Mouse (Mus musculus): ENCODE results near the gene Micall1. TPM values are rescaled to one million over a fixed set of nuclear protein-coding genes. Genes with fewer than 3 reads are reported as not detected.
A peak's percentile ranks its signal among the peaks of the same experiment; 100 is the strongest.

Micall1 gene
- total and polyA plus RNA-seq, 3 experiments, result 1.7 to 8.9 (median 6.7) TPM

GRCm38 (mm10) chr15:79096556-79096955, 12.1 kb upstream of the Micall1 start:
- no peaks in the 10 kb centered on the region for H3K4me1 ChIP-seq (ENCODE audit: control insufficient read depth in 1 of 2, insufficient read depth in 2 of 2)
- no peak overlapping the region for H3K27ac ChIP-seq (ENCODE audit: insufficient read depth, low read depth)
- H3K4me3 ChIP-seq (replicated peaks in 1 of 3; ENCODE audit: low read depth in 2 of 3, low read length in 2 of 3, poor library complexity in 1 of 3), result no peak overlapping the region
- H3K4me2 ChIP-seq (ENCODE audit: insufficient read depth, low read depth, poor library complexity, severe bottlenecking), result no peak overlapping the region
- TF ChIP-seq EP300 (IDR thresholded peaks at IDR 0.05; ENCODE audit: low read length) (no peak), ZNF384 (IDR thresholded peaks at IDR 0.05; ENCODE audit: low read depth, low read length) (no peak), POLR2A (IDR thresholded peaks at IDR 0.05; ENCODE audit: low read depth, low read length) (0 out of 2 replicates have a peak, but pooled peaks have one; percentile 1), TCF12 (IDR thresholded peaks at IDR 0.05; ENCODE audit: low read depth, low read length) (no peak)
- H3K79me2 ChIP-seq (replicated peaks; ENCODE audit: control insufficient read depth, extremely low read depth, insufficient read depth, poor library complexity, severe bottlenecking), result peaks cover 2% of the 10 kb centered on the region; the same call in 1 of the 2 replicates
- H3K36me3 ChIP-seq (replicated peaks in 1 of 2; ENCODE audit: control insufficient read depth in 1 of 2, insufficient read depth in 1 of 2, low read length in 1 of 2), result peaks cover 38 to 54% of the 10 kb centered on the region in 2 experiments
- dilution Hi-C loops (cut with MboI; ENCODE audit: extremely low pct_ligation_motif_present, extremely low pct_unique_long_range_greater_than_20kb, low sequenced_read_pairs) (no loop called here), in situ Hi-C loops (cut with MboI; ENCODE audit: low pct_ligation_motif_present, low pct_unique_long_range_greater_than_20kb, low sequenced_read_pairs) (loop anchor here (5.0 kb wide), 1 partner anchor 41 kb away; no protein-coding TSS in a partner anchor)
- H3K9me3 ChIP-seq (replicated peaks; ENCODE audit: low read length), result no peaks in the 10 kb centered on the region
- DNase-seq (ENCODE audit: extremely low read depth), result no peak
- H3K9ac ChIP-seq (ENCODE audit: insufficient read depth, low read depth), result no peak overlapping the region
- H3K27me3 ChIP-seq (replicated peaks), result no peaks in the 10 kb centered on the region

- Histone ChIP-seq H3K27me3 (replicated peaks) (no peaks in the 10 kb centered on the region), H3K79me2 (replicated peaks; ENCODE audit: control insufficient read depth, extremely low read depth, insufficient read depth, poor library complexity, severe bottlenecking) (peaks cover 2% of the 10 kb centered on the region; the same call in 1 of the 2 replicates), H3K9ac (ENCODE audit: insufficient read depth, low read depth) (no peak overlapping the region), H3K4me1 (ENCODE audit: control insufficient read depth in 1 of 2, insufficient read depth in 2 of 2) (no peaks in the 10 kb centered on the region), H3K4me3 (replicated peaks in 1 of 3; ENCODE audit: low read depth in 2 of 3, low read length in 2 of 3, poor library complexity in 1 of 3) (no peak overlapping the region), H3K36me3 (replicated peaks in 1 of 2; ENCODE audit: control insufficient read depth in 1 of 2, insufficient read depth in 1 of 2, low read length in 1 of 2) (peaks cover 34 to 48% of the 10 kb centered on the region in 2 experiments), H3K4me2 (ENCODE audit: insufficient read depth, low read depth, poor library complexity, severe bottlenecking) (no peak overlapping the region), H3K27ac (ENCODE audit: insufficient read depth, low read depth) (no peak overlapping the region), H3K9me3 (replicated peaks; ENCODE audit: low read length) (no peaks in the 10 kb centered on the region)
- no peak for DNase-seq (ENCODE audit: extremely low read depth)
- in situ Hi-C loops (cut with MboI; ENCODE audit: low pct_ligation_motif_present, low pct_unique_long_range_greater_than_20kb, low sequenced_read_pairs), result loop anchor here (5.0 kb wide), 1 partner anchor 40 kb away; no protein-coding TSS in a partner anchor
- dilution Hi-C loops (cut with MboI; ENCODE audit: extremely low pct_ligation_motif_present, extremely low pct_unique_long_range_greater_than_20kb, low sequenced_read_pairs), result no loop called here
- TF ChIP-seq UBTF (IDR thresholded peaks at IDR 0.05; ENCODE audit: low read depth, low read length) (no peak), KAT2A (IDR thresholded peaks at IDR 0.05; ENCODE audit: insufficient replicate concordance, low read length) (no peak), IRF4 (IDR thresholded peaks at IDR 0.05; ENCODE audit: low read depth, low read length) (no peak), POLR2A (IDR thresholded peaks at IDR 0.05; ENCODE audit: low read depth, low read length) (no peak)
Observed at GRCm38 (mm10) chr15:79097135-79097534, 11.6 kb upstream of the Micall1 start.

- Histone ChIP-seq H3K27me3 (replicated peaks) (no peaks in the 10 kb centered on the region), H3K27ac (ENCODE audit: insufficient read depth, low read depth) (no peak overlapping the region), H3K36me3 (replicated peaks in 1 of 2; ENCODE audit: control insufficient read depth in 1 of 2, insufficient read depth in 1 of 2, low read length in 1 of 2) (peaks cover 29 to 43% of the 10 kb centered on the region in 2 experiments), H3K9ac (ENCODE audit: insufficient read depth, low read depth) (no peak overlapping the region), H3K79me2 (replicated peaks; ENCODE audit: control insufficient read depth, extremely low read depth, insufficient read depth, poor library complexity, severe bottlenecking) (no peaks in the 10 kb centered on the region), H3K4me3 (replicated peaks in 1 of 3; ENCODE audit: low read depth in 2 of 3, low read length in 2 of 3, poor library complexity in 1 of 3) (no peak overlapping the region), H3K4me1 (ENCODE audit: control insufficient read depth in 1 of 2, insufficient read depth in 2 of 2) (no peaks in the 10 kb centered on the region), H3K9me3 (replicated peaks; ENCODE audit: low read length) (no peaks in the 10 kb centered on the region), H3K4me2 (ENCODE audit: insufficient read depth, low read depth, poor library complexity, severe bottlenecking) (no peak overlapping the region)
- no peak for DNase-seq (ENCODE audit: extremely low read depth)
- dilution Hi-C loops (cut with MboI; ENCODE audit: extremely low pct_ligation_motif_present, extremely low pct_unique_long_range_greater_than_20kb, low sequenced_read_pairs) (no loop called here), in situ Hi-C loops (cut with MboI; ENCODE audit: low pct_ligation_motif_present, low pct_unique_long_range_greater_than_20kb, low sequenced_read_pairs) (loop anchor here (5.0 kb wide), 1 partner anchor 40 kb away; no protein-coding TSS in a partner anchor)
- TF ChIP-seq JUN (IDR thresholded peaks at IDR 0.05; ENCODE audit: insufficient read depth, low read depth, low read length) (no peak), E2F4 (IDR thresholded peaks at IDR 0.05; ENCODE audit: insufficient replicate concordance, low read depth, low read length) (no peak), RCOR1 (conservative IDR thresholded peaks at IDR 0.05; ENCODE audit: low read depth, low read length) (no peak), IRF4 (IDR thresholded peaks at IDR 0.05; ENCODE audit: low read depth, low read length) (no peak), POLR2AphosphoS2 (IDR thresholded peaks at IDR 0.05; ENCODE audit: low read depth, low read length) (no peak), JUND (conservative IDR thresholded peaks at IDR 0.05; ENCODE audit: low read depth, low read length) (no peak), NRF1 (IDR thresholded peaks at IDR 0.05; ENCODE audit: low read depth, low read length) (no peak), BHLHE40 (IDR thresholded peaks at IDR 0.05; ENCODE audit: low read depth, low read length) (no peak), UBTF (IDR thresholded peaks at IDR 0.05; ENCODE audit: low read depth, low read length) (no peak), CTCF (conservative IDR thresholded peaks at IDR 0.05 in 1 of 2, IDR thresholded peaks at IDR 0.05 in 1 of 2; ENCODE audit: low read depth in 2 of 2, low read length in 2 of 2) (no peak), MEF2A (IDR thresholded peaks at IDR 0.05; ENCODE audit: borderline replicate concordance, low read depth, low read length) (no peak), HCFC1 (IDR thresholded peaks at IDR 0.05; ENCODE audit: low read depth, low read length) (no peak), CHD2 (IDR thresholded peaks at IDR 0.05; ENCODE audit: low read length) (no peak), EP300 (IDR thresholded peaks at IDR 0.05; ENCODE audit: low read length) (no peak), ETS1 (conservative IDR thresholded peaks at IDR 0.05; ENCODE audit: low read depth, low read length) (no peak)
Observed at GRCm38 (mm10) chr15:79097611-79098025, 11.1 kb upstream of the Micall1 start.

Measured in CH12.LX (cell line).